Mouse (Mus musculus): ENCODE measurements around the gene Fxyd3.

Fxyd3 gene

DNA sequence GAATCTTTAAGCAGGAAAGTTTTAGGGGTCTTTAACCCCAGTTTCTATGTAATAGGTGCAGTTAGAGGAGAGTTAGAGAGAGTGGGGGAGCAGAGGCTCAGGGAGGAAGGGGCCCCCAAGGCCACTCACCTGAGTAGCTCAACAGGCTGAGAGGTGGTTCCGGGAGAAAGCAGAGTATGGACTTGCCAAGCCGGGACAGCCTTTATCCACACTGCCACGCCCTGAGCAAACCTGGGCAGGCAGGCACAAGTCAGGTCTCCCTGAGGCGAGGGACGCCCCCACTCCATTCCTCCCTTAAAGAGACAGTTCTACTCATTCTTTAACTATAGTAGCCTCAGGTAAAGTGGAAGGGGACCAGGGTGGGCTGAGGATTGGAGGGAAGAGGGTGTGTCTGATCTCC, at the start of gene Fxyd3:
Fxyd3 (minus strand) TSS at position 213 of the 400 bp plus-strand sequence.
- in situ Hi-C loops (cut with MseI, MboI) = no loop called here

DNA sequence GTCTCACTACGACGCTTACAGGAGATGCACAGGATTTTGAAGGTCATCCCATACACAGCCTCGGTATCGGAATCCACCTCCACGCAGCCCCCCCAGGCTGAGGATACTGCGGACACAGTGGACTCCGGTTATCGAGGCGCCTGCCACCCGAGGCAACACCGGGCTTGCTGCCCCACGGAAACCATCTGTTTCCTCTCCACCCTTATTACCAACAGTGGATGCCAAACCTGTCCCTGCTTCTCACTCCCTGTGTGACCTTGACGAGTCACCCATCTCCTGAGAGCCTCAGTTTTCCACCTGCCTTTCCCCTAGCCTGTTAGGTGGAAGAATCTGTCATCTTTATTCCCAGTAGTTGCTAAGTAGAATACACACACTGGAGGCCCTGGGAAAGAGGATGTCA, 48.6 kb upstream of the Fxyd3 start:
- in situ Hi-C loops (cut with MseI, MboI) = no loop called here

- in situ Hi-C loops (cut with MseI, MboI) = no loop called here
These were observed 47.9 kb upstream of the Fxyd3 start for GRCm38 (mm10) chr7:31124381-31124780.

- in situ Hi-C loops (cut with MseI, MboI) = no loop called here
These were observed 47.2 kb upstream of the Fxyd3 start for GRCm38 (mm10) chr7:31123697-31124096.

DNA sequence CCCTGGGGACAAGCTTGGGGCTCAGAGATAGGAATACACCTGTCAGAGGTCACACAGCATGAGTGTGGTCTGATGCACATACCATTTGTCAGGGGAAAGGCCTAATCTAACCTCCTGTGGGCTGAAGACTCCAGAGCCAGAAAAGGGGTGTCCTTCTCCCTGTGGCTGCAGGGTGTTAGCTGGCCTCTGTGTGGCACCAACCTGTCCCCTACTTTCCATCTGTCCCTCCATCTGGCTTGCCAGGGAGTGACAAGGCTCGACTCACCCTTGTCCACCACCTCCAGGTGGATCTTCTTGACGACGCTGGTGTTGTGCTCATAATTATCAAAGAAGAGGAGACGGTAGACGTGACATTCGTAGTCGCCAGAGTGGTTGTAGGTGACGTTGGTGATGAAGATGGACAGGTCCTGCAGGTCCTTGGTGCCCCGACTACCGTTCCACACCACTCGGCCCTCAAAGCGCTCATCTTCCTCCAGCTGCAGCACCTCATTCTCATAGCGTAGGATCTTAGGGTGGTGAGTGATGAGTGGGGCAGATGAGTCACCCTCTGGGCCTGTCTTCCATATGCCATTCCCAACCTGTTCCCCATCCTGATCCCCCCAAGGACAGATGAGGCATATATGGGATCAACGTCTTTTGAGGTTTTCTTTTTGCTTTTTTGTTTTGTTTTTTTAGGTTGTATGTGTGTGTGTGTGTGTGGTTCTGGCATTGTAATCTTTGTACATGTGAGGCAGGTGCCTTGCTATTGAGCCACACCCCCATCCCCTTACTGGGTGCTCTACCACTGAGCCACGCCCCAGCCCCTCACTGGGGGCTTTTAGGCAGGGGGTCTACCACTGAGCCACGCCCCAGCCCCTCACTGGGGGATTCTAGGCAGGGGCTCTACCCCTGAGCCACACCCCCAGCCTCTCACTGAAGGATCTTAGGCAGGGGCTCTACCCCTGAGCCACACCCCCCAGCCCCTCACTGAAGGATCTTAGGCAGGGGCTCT, 46.4 kb upstream of the Fxyd3 start:
- in situ Hi-C loops (cut with MseI, MboI) = no loop called here

GRCm38 (mm10) chr7:31119556-31119955, 43.1 kb upstream of the Fxyd3 start:
- in situ Hi-C loops (cut with MseI, MboI) = no loop called here

- in situ Hi-C loops (cut with MseI, MboI) = no loop called here
These were observed 42.0 kb upstream of the Fxyd3 start for GRCm38 (mm10) chr7:31118486-31118885.

DNA sequence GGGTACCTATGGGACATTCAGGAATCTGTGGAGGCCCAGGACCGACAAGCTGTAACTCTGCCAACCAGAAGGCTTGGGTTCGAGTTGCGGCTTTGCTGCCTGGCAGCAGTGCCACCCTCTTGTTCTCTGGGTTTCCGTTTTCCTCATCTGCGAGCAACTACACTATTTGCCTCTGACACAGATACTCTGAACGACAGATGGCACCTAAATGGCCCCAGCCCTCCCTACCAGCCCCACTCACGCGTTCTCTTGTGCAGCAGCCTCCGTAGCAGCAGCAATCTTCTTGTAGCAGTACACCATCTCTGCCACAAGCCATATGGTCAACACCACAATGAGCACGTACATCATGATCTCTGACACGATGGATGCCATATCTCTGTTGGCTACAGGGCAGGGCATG, 41.0 kb upstream of the Fxyd3 start:
- in situ Hi-C loops (cut with MseI, MboI) = no loop called here

DNA sequence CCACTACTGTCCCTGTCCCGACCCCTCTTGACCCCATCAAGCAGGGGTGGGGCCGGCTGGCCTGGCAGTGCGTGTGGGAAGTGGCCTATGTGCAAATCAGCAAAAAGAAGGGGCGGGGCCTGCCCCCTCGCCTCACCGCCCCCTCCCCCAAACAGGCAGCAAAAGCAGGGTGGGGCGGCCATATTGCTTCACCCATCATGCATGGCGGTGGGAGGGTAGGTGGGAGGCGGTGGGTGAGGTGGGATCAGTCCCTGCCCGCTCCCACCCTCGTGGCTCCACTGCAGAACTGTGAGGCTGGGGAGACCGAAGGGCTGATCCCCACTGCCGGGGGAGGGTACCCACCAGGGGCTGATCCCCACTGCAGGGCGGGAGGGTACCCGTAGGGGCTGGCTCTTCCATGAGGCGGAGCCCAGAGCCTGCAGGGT, 40.2 kb upstream of the Fxyd3 start:
- in situ Hi-C loops (cut with MseI, MboI) = no loop called here

GRCm38 (mm10) chr7:31115587-31116043, 39.1 kb upstream of the Fxyd3 start:
- in situ Hi-C loops (cut with MseI, MboI) = no loop called here

DNA sequence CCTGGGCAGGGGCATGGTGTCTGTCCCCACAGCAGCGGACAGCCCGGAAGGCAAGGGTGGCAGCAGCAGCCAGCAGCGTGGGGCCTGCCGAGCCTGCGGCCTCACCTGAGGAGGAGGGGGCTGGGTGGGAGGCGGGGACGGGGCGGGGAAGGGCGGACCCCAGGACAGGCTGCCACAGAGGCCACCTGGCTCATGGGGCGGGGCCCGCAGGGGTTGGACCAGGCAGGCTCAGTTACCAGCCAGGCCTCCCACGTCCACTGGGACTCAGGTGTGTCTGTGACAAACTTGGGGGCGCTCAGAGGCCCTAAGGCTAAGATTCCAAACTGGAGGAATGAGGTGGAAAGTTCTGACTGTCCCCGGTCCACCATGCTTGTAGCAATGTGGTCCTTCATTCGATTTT, 38.7 kb upstream of the Fxyd3 start, which contains the start of gene Hpn:
Hpn (minus strand) TSS at position 109 of the 400 bp plus-strand sequence.
- in situ Hi-C loops (cut with MseI, MboI) = no loop called here

DNA sequence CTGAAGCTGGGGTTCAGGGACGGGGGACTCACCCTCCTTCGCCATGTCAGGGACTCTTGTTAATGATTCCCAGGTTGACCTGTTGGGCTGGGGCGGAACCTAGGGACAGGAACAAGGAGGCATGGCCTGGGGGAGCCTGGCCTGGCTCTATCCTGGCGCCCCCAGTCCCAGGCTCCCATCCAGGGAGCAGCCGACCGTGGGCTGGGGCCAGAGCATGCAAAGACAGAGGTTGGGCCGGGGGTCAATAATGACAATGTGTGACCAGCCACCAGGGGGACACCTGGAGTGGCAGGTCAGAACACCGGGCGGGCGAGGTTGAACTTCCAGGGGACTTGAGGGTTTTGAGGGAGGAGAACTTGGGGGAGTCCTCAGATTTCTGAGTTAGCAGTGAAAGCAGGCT, 38.1 kb upstream of the Fxyd3 start:
- in situ Hi-C loops (cut with MseI, MboI) = no loop called here

DNA sequence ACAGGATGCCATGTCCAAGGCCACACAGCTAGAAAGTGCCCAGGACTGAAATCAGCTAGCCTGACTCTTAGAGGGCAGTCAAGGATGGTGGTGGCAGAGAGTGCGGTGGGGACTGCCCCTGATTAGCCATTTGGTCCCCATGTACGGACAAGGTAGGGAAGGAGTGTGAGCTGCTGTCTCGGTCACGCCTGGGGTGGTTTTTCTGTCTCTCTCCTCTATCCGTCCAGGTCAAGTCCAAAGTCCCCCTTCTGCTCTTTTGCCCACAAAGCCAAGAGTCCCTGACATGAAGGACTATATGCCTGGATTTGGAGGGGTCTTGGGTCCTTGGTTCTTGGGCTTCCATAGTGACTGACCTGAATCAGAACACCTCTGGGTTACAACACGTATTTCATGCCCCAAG, 37.3 kb upstream of the Fxyd3 start:
- in situ Hi-C loops (cut with MseI, MboI) = no loop called here

- in situ Hi-C loops (cut with MseI, MboI) = no loop called here
These were observed 35.5 kb upstream of the Fxyd3 start for GRCm38 (mm10) chr7:31112036-31112435.

GRCm38 (mm10) chr7:31110861-31111385, 34.4 kb upstream of the Fxyd3 start:
- in situ Hi-C loops (cut with MseI, MboI) = no loop called here

- in situ Hi-C loops (cut with MseI, MboI) = no loop called here
These were observed 33.3 kb upstream of the Fxyd3 start for GRCm38 (mm10) chr7:31109796-31110195.

- in situ Hi-C loops (cut with MseI, MboI) = no loop called here
These were observed 32.6 kb upstream of the Fxyd3 start for GRCm38 (mm10) chr7:31109091-31109490.

DNA sequence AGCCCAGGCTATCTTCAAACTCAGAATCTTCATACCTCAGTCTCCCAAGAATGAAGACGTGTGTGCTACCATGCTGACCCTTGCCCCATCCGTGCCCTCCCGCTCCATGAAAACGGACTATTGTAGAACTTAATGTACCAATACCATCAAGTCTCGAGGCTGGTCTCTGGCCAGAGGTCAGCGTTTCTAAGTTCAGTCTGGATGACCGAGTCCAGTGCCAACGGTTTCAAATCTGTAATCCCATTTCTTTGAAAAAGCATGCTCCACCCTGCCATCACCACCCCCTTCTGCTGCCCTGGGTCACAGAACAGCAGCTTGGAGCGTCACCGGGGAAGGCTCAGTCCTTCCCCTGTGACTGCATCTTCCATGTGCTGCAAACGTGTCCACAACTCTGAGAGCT, 31.3 kb upstream of the Fxyd3 start:
- in situ Hi-C loops (cut with MseI, MboI) = no loop called here

DNA sequence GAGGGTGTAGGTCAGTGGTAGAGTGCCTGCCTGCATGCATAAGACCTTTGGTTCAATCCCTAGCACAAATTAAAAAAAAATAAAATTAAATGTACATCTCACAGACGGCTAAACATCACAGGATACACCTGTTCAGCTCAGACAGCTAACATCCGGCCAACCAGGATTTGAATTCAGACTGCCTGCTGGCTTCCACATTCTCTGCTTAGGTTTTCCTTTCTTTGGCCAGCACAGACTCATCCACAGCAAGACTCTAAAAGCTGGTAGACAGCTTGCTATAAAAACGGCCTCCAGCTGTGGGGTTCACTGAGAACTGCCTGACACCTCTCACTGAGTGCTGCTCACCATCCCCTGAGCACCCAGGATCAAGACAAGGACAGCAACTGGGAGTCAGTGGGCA, 29.7 kb upstream of the Fxyd3 start:
- in situ Hi-C loops (cut with MseI, MboI) = no loop called here

- in situ Hi-C loops (cut with MseI, MboI) = no loop called here
These were observed 28.7 kb upstream of the Fxyd3 start for GRCm38 (mm10) chr7:31105061-31105768.

DNA sequence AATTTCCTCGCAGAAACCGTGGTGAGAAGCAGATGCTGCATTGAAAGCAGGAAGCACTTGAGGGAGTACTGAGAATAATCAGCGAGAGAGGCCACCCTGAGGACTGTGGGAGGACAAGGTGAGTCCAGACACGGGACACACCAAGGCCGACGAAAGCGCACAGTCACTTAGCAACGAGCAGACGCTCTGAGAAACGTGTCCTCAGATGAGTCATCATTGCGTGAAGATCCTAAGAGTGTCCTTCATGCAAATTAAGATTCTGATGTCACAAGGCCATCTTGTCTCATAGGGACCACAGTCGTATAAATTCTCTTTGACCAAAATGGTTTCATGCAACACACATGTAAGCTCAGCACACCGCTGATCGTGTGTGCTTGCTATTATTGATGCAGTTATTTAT, 24.3 kb upstream of the Fxyd3 start:
- in situ Hi-C loops (cut with MseI, MboI) = no loop called here

DNA sequence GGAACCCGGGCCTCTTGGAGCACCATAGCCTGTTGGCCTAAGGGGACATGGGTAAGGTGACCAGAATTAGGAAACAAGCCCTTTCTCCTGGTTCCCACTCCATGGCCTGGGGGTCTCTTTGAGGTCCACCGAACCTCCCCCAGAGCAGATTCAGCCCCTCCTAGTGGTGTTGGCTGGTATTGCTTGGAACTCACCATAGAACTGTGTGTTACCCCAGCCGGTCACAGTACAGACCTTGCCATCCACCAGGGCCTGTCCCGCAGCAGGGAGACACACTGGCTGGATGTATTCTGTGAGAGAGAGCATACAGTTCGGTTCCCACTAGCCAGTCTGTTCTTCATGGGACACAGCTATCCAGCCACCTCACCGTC, 23.1 kb upstream of the Fxyd3 start:
- in situ Hi-C loops (cut with MseI, MboI) = loop anchor here in 1 of 2 experiments (5.0 kb wide), 1 partner anchor 42 kb away; the partner anchor contains the start of genes Fxyd1 and Lgi4

Measured in mouse trophoblast stem cell (cell line).